Mouse (Mus musculus) layer of hippocampus, adult 9-10 months (tissue): ENCODE measurements at regions not wholly inside any gene's neighbourhood (a gene's known extent, or its start where the extent isn't known, plus 50 kb on each side); places are given as distances from the start of the nearest gene placed in this dataset.
A peak's percentile ranks its signal among the peaks of the same experiment; 100 is the strongest.
"Not testable (repeated sequence)": the region's sequence is repeated elsewhere in the genome, so short reads cannot be mapped to it uniquely, and the experiment has no call there.

Experiments
- DNase-seq: peaks from one replicate; pipeline ENCODE4 v3.0.0; 2022; ENCODE audit warnings: low spot score

- DNase-seq = no peak
Observed at GRCm38 (mm10) chr9:90618154-90618553, 347.6 kb upstream of the Tbc1d2b start.

GRCm38 (mm10) chr9:90597894-90598293 lies 327.3 kb upstream of the Tbc1d2b start:
- DNase-seq = no peak

GRCm38 (mm10) chr9:90556742-90557141 lies 286.1 kb upstream of the Tbc1d2b start:
- DNase-seq = no peak

GRCm38 (mm10) chr9:90556216-90556615 lies 285.6 kb upstream of the Tbc1d2b start:
- DNase-seq = no peak

- DNase-seq = no peak
Observed at GRCm38 (mm10) chr9:90547931-90548330, 277.3 kb upstream of the Tbc1d2b start.

- DNase-seq = no peak
Observed at GRCm38 (mm10) chr9:90546720-90547119, 276.1 kb upstream of the Tbc1d2b start.

GRCm38 (mm10) chr9:90537683-90538082 lies 267.1 kb upstream of the Tbc1d2b start:
- DNase-seq = not testable (repeated sequence)

GRCm38 (mm10) chr9:90533372-90533771 lies 262.8 kb upstream of the Tbc1d2b start:
- no peak for DNase-seq

GRCm38 (mm10) chr9:90521186-90521585 lies 250.6 kb upstream of the Tbc1d2b start:
- DNase-seq = no peak

- DNase-seq = no peak
Observed at GRCm38 (mm10) chr9:90494888-90495287, 224.3 kb upstream of the Tbc1d2b start.

- no peak for DNase-seq
Observed at GRCm38 (mm10) chr9:90490561-90491152, 220.1 kb upstream of the Tbc1d2b start.

GRCm38 (mm10) chr9:90450579-90450978 lies 180.0 kb upstream of the Tbc1d2b start:
- DNase-seq = no peak

GRCm38 (mm10) chr9:90446957-90447356 lies 176.4 kb upstream of the Tbc1d2b start:
- peak; percentile 7 for DNase-seq

GRCm38 (mm10) chr9:90434902-90435301 lies 164.3 kb upstream of the Tbc1d2b start:
- DNase-seq = no peak

- DNase-seq = no peak
Observed at GRCm38 (mm10) chr9:90430898-90431297, 160.3 kb upstream of the Tbc1d2b start.

GRCm38 (mm10) chr9:90421662-90422061 lies 151.1 kb upstream of the Tbc1d2b start:
- no peak for DNase-seq

GRCm38 (mm10) chr9:90419762-90420541 lies 149.3 kb upstream of the Tbc1d2b start:
- DNase-seq = no peak

GRCm38 (mm10) chr9:90408789-90409188 lies 138.2 kb upstream of the Tbc1d2b start:
- no peak for DNase-seq

- no peak for DNase-seq
Observed at GRCm38 (mm10) chr9:90407573-90407972, 137.0 kb upstream of the Tbc1d2b start.

GRCm38 (mm10) chr9:90388401-90388800 lies 117.8 kb upstream of the Tbc1d2b start:
- no peak for DNase-seq

- no peak for DNase-seq
Observed at GRCm38 (mm10) chr9:90385047-90385446, 114.4 kb upstream of the Tbc1d2b start.

GRCm38 (mm10) chr9:90380099-90380498 lies 109.5 kb upstream of the Tbc1d2b start:
- DNase-seq = no peak

- no peak for DNase-seq
Observed at GRCm38 (mm10) chr9:90369568-90369967, 99.0 kb upstream of the Tbc1d2b start.

GRCm38 (mm10) chr9:90367745-90368144 lies 97.1 kb upstream of the Tbc1d2b start:
- no peak for DNase-seq
